Mouse (Mus musculus) left cerebral cortex, adult 9 months (tissue): Measurements from ENCODE around the gene Stoml1.
"Not testable (repeated sequence)": the region's sequence is repeated elsewhere in the genome, so short reads cannot be mapped to it uniquely, and the experiment has no call there.

Experiments used
- DNase-seq, 2 experiments: peaks; one replicate each; pipeline ENCODE4 v3.0.0; 2022; ENCODE audit warnings: low spot score in 2 of 2

Stoml1 gene

DNA sequence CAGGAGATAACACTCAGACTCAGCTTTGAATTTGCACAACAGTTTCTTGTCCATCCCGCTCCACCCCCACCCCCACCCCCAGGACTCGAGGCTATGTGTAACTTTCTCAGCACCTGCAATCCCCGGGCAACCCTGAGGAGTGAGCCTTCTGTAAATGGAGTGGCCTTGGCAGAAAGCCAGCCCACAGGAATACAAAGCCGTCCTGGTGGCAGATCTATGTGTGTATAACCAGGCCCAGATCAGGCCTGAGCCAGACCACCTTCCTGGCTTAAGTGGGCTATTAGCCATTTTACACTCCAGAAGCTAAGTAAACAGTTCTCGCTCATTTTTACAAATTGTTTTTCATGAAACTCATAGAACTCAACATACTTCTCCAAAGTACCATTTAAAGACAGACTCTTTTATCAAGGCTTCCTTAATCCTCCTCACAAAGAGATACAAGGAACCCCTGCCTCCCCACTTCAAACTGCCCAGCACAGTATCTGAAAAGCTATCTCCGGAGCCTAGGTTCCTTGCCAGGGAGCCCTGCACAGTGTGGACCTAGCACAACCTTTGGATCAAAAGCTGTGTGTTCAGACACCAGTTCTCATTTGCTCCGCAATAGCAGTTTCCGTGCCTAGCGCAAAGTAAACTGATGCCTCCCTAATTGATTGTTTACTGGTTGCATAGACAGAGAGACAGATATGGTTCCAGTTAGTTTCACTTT, 11.0 kb upstream of the Stoml1 start:
- DNase-seq, result no peak

DNA sequence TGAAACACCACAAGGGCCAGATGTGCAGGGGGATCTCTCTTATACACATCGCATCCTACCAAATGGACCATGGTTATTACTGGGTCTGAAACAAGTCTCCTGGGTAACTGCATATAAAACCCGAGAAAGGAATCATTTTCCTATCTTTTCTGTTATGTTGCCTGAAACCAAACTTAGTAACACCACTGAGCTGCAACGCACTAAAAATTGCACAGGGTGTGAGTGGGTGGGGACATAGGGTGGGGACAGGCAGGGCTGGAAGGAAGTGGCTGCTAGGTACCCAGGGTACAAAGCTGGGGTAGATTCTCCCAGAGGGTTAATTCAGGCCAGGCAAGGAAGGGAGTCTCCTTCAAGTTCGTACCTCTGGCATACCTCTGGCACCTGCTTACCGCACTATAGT, 10.3 kb upstream of the Stoml1 start:
- DNase-seq, result peak in 1 of 2 experiments; percentile 36

DNA sequence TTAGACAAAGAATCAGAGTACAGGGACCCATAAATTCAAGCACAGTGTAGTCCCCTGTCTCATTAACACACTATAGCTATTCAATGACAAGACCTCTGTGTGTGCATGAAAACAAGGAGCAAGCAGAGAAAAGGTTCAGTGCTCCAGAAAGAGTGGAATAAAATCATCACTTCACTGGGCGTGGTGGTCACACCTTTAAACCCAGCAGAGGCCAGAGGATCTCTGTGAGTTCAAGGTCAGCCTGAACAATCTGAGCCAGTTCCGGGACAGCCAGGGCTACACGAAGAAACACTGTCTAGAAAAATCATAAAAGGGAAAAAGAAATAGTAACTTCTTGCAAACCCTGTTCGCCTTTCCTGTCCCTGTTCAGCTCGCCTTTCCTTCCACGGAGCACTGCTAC, 9.3 kb upstream of the Stoml1 start:
- no peak for DNase-seq

DNA sequence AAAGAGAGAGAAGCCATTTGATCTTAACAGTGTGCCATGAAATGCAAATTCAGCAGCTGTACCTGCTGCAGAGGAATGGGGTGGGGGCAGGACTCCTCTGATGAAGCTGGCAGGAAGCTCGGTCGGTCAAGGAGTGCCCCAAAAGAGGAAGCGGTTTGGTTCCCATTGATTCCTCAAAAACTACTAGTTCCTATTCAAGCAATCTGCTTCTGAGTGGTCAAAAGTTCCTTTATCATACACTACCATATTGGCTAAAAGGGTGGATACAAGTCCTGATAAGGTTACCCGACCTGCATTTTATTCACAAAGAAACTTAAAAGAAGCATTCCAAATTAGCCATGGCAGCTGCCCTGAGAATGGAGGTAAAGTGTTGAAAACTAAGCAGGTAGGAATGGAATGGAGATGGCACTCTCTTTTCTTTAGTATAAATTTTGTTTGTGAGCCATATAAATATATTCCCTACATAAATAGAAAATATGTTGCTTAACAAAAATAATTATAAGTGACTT, 6.8 kb upstream of the Stoml1 start:
- no peak for DNase-seq

DNA sequence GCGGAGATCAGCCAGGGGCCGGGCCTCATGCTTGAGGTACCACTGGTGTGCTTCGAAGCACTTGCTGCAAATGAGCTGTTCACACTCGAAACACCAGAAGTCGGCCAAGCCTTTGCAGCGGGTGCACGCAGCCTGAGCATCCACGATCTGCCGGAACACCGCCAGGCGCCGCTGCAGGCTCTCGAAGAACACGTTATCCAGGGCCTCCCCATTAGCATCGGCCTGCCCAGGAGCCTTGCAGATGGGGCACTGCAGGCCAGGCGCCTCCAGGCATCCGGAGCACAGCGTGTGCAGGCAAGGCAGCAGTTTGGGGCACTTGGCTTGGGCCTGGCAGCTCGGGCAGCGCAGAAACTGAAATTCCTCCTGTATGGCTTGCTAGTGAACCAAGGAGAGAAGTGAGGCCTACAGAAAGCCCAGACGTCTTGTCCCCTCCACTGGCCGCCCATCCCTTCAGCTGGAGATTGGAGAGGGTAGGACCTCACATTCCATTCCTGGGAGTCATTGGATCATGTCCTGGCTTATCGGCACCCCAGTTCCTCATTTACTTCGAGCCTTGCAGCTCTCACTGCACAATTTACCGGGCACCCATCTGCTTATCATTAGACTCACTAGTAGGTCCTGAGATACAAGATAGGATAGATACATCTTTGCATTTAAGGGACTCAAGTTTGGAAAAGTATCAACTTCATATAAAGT, 5.8 kb upstream of the Stoml1 start:
- peak; percentile 36 to 80 for DNase-seq

DNA sequence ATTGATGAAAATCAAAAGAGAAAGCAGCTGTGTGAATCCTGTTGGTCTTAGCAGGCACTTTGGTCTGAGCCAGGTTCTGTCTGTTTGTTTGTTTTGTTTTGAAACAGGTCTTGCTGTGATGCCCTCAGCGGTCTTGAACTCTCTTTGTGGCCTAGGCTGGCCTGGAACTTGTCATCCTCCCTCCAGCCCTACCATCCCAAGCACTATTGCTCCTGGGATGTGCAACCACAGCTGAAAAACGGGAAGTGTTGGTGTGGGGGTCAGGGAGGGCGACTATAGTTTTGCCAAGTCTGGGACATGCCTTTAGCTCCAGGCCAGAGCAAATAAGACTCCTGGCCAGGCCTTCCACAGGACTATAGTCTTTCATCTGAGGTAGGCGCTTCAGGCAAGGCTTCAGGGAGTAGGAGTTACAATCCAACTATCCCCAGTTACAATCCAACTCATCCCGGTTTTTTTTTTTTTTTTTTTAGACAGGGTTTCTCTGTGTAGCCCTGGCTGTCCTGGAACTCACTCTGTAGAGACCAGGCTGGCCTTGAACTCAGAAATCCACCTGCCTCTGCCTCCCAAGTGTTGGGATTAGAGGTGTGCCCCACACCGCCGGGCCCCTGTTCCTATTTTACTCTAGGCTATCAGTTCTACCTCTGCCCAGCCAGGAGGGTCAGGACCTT, 4.1 kb upstream of the Stoml1 start:
- no peak for DNase-seq

DNA sequence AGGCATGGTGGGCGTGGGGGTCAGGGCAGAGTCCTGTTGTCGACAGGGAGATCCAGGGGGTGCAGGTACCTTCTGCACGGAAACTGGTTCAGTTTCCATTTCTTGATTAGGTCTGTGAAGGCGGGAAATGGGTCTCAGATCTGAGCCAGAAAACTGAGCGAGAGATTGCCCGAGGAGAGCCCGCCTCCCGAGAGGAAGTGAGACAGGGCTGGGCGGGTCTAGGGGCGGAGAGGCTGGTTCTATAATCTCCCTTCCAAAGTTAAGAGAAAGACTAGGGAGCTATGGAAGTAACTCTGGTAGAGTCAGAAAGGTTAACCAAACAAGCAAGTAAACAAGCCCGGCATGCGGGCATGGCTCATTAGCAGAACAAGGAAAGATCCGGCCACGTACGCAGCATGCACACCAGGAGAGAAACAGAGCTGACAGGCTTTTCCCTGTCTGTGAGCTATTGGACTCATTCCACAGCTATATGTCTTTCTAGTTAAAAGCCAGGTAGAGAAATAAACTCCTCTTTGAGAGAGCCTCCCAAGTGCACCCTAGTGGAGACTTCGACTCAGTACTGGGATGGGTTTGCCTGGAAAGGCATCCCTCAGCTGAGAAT, 3.3 kb upstream of the Stoml1 start, which contains the start of gene Pml:
Gene Pml (minus strand): TSS at position 195 of the 601 bp plus-strand sequence.
- peak in 1 of 2 experiments; percentile 66 for DNase-seq

DNA sequence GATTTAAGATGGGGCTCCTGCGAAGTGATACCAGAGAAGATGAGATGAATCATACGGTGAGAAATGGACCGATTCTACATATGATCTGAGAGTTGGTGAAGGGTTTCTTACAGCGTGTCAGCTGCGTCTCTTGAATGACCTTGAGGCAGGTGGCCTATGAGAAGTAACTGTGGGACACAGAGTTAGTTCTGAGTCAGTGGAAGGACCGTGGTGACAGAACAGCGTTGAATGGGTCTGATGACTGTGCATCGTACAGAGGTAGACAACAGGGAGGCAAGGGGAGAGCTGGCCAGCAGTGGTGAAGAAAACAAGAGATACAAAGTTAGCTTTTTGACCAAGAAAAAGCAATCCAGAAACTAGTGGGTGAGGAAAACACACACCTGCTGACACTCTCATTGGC, 2.6 kb upstream of the Stoml1 start:
- DNase-seq, result no peak

DNA sequence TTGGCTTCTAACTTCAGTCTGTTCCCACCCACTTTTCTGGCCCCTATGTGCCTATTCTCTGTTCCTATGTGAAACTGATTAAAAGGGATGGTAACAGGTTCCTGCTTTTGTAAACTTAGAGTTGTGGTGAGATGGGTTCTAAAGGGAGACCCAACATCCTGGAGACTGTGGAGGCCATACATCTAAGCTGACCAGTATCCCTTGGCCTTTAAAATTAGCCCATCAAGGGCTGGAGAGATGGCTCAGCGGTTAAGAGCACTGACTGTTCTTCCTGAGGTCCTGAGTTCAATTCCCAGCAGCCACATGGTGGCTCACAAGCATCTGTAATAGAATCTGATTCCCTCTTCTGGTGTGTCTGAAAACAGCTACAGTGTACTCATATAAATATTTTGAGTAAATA, 2.2 kb upstream of the Stoml1 start:
- not testable (repeated sequence) for DNase-seq

DNA sequence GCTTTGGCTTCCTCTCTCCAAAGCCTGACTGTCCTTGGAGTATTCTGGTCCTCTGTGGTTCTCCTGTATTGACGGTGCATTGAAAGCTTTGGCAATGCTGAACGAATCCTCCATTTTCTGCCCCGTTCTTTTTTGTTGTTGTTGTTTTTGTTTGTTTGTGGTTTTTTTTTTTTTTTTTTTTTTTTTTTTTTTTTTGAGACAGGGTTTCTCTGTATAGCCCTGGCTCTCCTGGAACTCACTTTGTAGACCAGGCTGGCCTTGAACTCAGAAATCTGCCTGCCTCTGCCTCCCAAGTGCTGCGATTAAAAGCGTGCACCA, 800 bp downstream of the Stoml1 start:
- not testable (repeated sequence) for DNase-seq

DNA sequence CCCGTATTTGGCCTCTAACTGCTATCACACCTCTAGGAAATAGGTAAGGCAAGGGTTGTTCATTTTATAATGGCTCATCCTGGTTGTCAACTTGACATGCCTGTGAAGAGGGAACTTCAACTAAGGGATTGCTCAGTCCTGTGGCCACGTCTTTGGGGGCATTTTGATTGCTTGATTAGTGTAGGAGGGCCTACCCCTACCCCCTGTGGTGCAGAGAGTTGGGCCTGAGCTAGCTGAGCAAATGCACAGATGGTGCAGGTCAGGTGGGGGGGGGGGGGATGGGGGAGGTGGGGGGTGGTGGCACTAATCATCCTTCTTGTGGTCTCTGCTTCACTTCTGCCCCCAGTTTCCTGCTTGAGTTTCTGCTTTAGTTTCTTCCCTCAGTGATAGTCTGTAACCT, 2.1 kb downstream of the Stoml1 start:
- no peak for DNase-seq

DNA sequence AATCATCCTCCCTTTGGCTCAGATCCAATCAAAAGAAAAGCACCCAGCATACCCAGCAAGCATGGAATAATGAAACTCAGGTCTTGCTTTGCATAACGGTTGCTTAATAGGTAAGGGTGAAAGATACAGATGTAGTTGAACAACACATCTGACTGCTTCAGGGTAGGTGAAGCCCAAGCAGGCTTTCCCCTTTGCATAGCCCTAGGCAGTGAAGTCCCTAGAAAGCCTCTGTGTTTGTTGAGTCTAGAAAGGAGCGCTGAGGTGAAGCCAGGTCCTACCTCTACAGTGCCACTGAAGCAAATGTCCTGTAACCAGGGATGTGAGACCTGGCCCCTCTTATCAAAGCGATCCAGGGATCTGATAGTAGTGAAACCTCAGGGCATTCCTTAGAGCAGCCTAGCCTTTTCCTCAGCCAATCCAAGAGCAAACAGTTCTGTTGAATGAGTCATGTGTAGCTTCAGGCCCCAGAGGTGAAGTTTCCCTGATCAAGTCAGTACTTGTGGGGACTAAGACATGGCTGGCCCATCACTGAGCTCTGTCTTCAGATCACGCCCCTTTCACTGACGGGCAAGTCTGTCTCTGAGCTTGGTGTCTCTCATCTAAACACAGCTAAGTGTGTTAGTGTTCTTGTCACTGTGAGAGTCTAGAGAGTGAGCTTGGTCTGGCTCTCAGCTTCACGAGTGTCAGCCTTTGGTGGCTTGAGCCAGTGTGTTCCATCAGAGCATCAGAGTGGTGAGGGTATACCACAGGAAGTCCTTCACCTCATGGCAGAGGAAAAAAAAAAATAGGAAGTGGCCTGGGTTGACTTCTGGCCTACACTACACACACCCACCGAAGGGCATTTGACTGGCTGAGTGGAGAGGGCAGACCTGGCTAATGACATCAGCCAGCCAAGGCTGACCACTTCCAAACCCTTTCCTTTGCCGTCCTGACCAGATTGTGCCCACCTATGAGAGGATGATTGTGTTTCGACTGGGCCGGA, 3.0 kb downstream of the Stoml1 start:
- DNase-seq, result no peak

DNA sequence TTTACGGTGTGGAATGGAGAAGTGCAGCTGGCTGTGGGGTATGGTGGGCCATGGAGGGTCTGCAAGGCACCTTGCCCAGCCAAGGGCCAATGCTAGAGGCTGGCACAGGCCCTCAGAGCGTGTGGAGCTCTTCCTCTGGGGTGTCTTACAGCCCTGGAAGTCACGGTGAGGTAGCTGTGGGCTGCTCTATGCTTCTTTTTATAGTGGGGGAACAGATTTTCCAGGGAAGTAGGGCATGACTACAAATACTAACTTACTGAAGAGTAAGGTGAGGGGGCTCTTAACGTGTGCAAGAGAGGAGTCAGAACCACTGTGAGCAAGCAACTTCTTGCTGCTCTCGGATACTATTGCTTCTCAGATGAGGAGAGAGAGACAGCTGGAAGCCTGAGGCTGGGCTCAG, 9.5 kb downstream of the Stoml1 start:
- no peak for DNase-seq

DNA sequence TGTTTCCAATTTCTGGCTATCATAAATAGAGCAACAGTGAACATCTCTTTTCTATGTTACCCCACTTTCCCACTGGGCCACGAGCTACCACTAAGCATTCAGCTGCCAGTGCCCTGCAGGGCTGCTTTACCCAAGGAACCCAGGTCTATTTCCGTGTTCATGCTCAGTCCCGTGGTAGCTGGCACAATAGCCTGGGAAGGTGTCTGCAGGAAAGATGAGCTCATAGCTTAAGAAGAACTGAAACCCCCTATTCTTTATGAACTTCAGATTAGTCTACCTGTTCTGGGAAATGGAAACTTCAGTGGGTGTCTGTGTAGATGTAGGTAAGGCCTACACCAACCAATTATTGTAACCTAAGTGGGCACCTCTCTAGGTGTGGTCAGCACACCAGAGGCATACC, 12.4 kb downstream of the Stoml1 start:
- DNase-seq, result no peak

DNA sequence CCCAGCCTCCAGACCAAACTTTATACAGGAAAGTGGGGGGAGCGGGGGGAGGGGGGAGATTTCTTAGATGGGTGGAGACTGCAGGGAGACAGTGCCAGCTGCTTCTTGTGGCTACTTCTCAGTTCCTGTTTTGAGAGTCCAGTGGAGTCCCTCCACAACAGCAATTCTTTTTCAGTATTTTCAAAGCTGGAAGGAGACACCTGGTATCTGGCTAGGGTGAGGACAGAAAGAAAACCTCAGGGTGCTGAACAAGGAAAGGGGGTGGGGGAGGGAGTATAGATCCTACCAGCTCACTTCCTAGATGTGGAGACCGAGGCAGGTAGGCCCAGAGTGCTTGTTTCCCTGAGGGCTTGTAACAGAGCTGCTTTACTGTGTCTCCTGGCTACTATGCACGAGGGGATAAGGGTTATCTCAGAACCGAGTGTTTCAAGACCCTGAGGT, 13.6 kb downstream of the Stoml1 start:
- no peak for DNase-seq

DNA sequence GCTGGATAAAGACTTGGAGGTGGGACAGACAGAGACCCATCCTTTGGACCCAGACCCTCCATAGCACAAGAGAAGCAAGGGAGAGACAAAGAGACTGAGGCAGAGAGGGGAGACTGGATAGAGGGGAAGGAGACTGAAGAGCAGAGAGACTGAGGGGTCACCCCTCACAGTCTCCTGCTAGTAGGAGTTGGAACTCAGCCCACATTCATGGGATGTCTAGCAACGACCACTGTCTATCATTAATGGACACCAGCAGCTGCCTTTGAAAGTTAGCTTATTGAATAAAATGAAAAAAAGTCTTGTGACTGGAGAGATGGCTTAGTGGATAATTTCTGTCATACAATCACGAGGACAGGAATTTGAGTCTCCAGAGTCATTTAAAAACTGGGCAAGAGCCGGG, 14.1 kb downstream of the Stoml1 start:
- DNase-seq, result no peak

DNA sequence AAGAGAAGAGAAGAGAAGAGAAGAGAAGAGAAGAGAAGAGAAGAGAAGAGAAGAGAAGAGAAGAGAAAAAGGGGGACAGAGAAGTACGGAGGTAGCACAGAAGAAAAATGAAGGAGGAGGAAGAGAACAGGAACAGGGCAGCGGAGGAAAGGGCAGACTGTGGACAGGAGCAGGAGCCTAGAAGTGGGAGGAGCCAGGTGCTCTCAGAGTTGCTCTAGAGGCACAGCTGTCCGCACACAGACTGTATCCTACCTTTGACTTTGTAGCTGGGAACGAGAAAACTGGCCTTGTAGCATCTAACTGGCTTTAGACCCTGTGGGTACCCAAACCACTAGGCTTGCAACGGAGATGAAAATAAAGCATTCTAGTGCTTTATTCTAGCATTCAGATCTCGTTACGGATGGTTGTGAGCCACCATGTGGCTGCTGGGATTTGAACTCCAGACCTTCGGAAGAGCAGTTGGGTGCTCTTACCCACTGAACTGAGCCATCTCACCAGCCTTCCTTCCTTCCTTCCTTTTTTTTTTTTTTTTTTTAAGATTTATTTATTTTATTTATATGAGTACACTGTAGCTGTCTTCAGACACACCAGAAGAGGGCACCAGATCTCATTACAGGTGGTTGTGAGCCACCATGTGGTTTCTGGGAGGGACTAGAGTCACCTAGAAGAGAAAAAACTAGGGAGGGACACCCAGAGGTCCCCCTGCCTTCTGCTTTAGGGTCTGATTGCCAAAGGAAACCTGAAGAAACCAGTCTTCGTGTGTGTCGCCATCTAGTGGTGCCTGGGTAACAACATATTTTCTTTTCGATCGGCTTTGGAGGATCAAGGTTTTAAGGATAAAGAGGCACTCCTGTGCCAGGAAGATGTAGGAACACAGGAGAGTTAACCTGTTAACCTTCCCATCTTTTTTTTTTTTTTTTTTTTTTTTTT, 15.7 kb downstream of the Stoml1 start:
- peak in 1 of 2 experiments; percentile 61 for DNase-seq

DNA sequence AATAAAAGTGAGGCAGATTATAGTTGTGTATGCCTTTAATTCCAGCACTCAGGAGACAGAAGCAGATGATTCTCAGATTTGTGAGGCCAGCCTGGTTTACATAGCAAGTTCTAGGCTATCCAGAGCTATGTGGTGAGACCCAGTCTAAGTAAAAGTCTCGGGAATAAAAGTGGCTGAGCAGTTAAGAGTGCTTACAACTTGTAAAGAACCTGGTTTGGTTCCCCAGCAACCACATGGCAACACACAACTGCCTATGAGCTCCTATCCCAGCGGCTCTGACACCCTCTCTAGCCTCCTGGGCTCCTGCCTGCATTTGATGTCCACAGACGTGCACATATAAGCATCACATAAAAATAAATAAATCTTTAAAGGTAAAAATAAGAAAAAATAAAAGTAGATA, 17.1 kb downstream of the Stoml1 start:
- DNase-seq, result no peak

DNA sequence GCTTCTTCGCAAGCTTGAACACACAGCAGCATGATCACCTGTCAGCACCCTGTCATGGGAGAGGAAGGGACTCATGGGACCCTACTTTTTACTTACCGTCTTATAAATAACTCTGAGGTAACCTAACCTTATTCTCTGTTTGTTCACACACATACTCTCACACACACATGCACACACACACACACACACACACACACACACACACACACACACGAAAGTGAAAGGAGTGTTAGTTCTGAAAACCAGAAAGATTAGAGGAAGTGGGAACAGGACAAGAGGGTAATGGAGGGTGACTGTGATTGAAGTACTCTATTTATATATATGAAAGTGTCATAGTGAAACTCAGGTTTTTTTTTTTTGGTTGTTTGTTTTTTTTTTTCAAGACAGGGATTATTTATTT, 18.1 kb downstream of the Stoml1 start:
- DNase-seq, result no peak

DNA sequence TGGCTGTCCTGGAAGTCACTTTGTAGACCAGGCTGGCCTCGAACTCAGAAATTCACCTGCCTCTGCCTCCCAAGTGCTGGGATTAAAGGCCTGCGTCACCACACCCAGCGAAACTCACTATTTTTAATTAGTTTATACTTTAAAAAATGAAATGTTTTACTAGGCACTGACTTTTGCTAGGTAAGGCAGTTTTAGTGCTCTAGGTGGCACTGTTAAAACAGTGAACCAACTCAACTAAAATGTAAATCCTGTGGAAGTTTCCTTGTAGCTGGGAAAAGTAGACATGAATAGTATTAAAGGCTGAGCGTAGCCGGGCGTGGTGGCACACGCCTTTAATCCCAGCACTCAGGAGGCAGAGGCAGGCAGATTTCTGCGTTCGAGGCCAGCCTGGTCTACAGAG, 18.6 kb downstream of the Stoml1 start:
- not testable (repeated sequence) for DNase-seq
